ENCODE assay signal across 14 mouse cellular contexts in genomic region chr12:89282362-89283343, GRCm38 (mm10).
DNase-seq lines count a peak whose midpoint lies in the region; ATAC-seq lines count a peak whose summit lies in the region.
"Had no signal": no experiment of that assay in that cellular context is flagged by ENCODE, and none has a peak within 500 bp of the region (broad histone marks: within the 10 kb centered on the region; RNA-seq: fewer than 3 reads in every experiment).

No protein-coding gene starts in this region.

- H3K9me3 ChIP-seq in neural tube, embryonic 12.5 days: no peaks in the 10 kb centered on the region
- H3K9me3 ChIP-seq in hindbrain, embryonic 12.5 days (replicated peaks): no peaks in the 10 kb centered on the region
- H3K9me3 ChIP-seq in midbrain, embryonic 16.5 days (replicated peaks; ENCODE audit: control insufficient read depth, low read length, poor library complexity, severe bottlenecking): no peaks in the 10 kb centered on the region

- ATAC-seq in neural tube, embryonic 12.5 days (ENCODE audit: low FRiP score, low read depth): peak; percentile 37; the same call in 1 of the 2 replicates
- peak; percentile 77 for ATAC-seq in hindbrain, embryonic 12.5 days (ENCODE audit: low FRiP score)
- 0 out of 2 replicates have a peak, but pooled peaks have one; percentile 71 for ATAC-seq in midbrain, embryonic 16.5 days

- WGBS in neural tube, embryonic 12.5 days: 59% methylated on average over 6 of the region's 6 CpGs
- 63% methylated on average over 6 of the region's 6 CpGs for WGBS in hindbrain, embryonic 12.5 days
- 45% methylated on average over 6 of the region's 6 CpGs for WGBS in midbrain, embryonic 16.5 days

- H3K4me2 ChIP-seq in neural tube, embryonic 12.5 days (replicated peaks): no peak overlapping the region
- no peak overlapping the region for H3K4me2 ChIP-seq in hindbrain, embryonic 12.5 days (replicated peaks)
- no peak overlapping the region for H3K4me2 ChIP-seq in midbrain, embryonic 16.5 days (ENCODE audit: low read length)

- H3K36me3 ChIP-seq in neural tube, embryonic 12.5 days: no peaks in the 10 kb centered on the region
- no peaks in the 10 kb centered on the region for H3K36me3 ChIP-seq in hindbrain, embryonic 12.5 days
- H3K36me3 ChIP-seq in midbrain, embryonic 16.5 days (ENCODE audit: control insufficient read depth, insufficient read depth, low read length): no peaks in the 10 kb centered on the region

- no peak overlapping the region for H3K9ac ChIP-seq in neural tube, embryonic 12.5 days
- H3K9ac ChIP-seq in hindbrain, embryonic 12.5 days: no peak overlapping the region
- H3K9ac ChIP-seq in midbrain, embryonic 16.5 days (ENCODE audit: low read depth, low read length): no peak overlapping the region

- no peaks in the 10 kb centered on the region for H3K27me3 ChIP-seq in neural tube, embryonic 12.5 days (replicated peaks)
- no peaks in the 10 kb centered on the region for H3K27me3 ChIP-seq in hindbrain, embryonic 12.5 days
- H3K27me3 ChIP-seq in midbrain, embryonic 16.5 days (ENCODE audit: control insufficient read depth, insufficient read depth, low read depth, low read length): no peaks in the 10 kb centered on the region
- H3K27me3 ChIP-seq: megakaryocyte, embryonic 14.5 days had no signal

- H3K27ac ChIP-seq in neural tube, embryonic 12.5 days: no peak overlapping the region
- 0 out of 2 replicates have a peak overlapping the region, but pooled peaks have one; percentile 23 for H3K27ac ChIP-seq in hindbrain, embryonic 12.5 days
- H3K27ac ChIP-seq in midbrain, embryonic 16.5 days (ENCODE audit: low read length): no peak overlapping the region

- H3K4me1 ChIP-seq in neural tube, embryonic 12.5 days: no peaks in the 10 kb centered on the region
- H3K4me1 ChIP-seq in hindbrain, embryonic 12.5 days: 0 out of 2 replicates have a peak, but pooled peaks cover 5% of the 10 kb centered on the region
- peaks cover 4% of the 10 kb centered on the region for H3K4me1 ChIP-seq in midbrain, embryonic 16.5 days (ENCODE audit: control insufficient read depth, insufficient read depth, low read length)
- H3K4me1 ChIP-seq: megakaryocyte, embryonic 14.5 days had no signal

- DNase-seq in neural tube, embryonic 10.5 days (ENCODE audit: extremely low spot score, low spot score): no peak
- DNase-seq in liver: no peak
- DNase-seq in testis, postnatal 10 days (ENCODE audit: low spot score): no peak
- no peak for DNase-seq in thymus, postnatal 14 days
- DNase-seq: cerebellum, adult 2 months; embryo, embryonic 11 days; heart, postnatal 4 days; kidney, adult 2 months; right cerebral cortex, postnatal 25 days; thymus, adult 18-20 months had no signal

- no peak overlapping the region for H3K4me3 ChIP-seq in neural tube, embryonic 12.5 days
- H3K4me3 ChIP-seq in hindbrain, embryonic 12.5 days: no peak overlapping the region
- H3K4me3 ChIP-seq in midbrain, embryonic 16.5 days (ENCODE audit: low read depth, low read length): no peak overlapping the region
- H3K4me3 ChIP-seq: megakaryocyte, embryonic 14.5 days had no signal
